ENCODE assay signal across 12 mouse cellular contexts in the genomic region with DNA sequence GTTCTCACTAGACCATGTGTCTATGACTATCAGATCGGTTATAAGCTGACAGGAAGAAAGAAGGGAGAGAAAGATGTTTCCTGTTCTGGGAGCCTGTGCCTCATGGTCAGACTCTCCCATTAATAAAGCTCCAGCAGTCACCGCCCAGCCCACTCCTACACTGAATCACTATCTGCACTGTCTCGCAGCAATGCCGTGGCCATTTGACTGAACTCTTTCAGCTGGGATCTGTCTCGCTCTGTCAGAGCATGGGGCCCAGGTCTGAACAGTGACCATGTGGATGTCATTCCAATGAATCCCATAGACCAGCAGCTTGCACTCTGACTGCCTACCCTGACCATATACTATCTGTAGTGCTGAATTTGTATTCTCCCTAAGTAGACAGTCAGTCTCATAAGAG.
A peak's percentile ranks its signal among the peaks of the same experiment; 100 is the strongest.
DNase-seq lines count a peak whose midpoint lies in the region; ATAC-seq and TF ChIP-seq lines count a peak whose summit lies in the region.
"Had no signal": no experiment of that assay in that cellular context is flagged by ENCODE, and none has a peak within 500 bp of the region (broad histone marks: within the 10 kb centered on the region; RNA-seq: fewer than 3 reads in every experiment).

No protein-coding gene starts in this region.

- no peaks in the 10 kb centered on the region for H3K9me3 ChIP-seq in hindbrain, postnatal 0 days (ENCODE audit: low read length)
- H3K9me3 ChIP-seq in hindbrain, embryonic 12.5 days (replicated peaks), result no peaks in the 10 kb centered on the region
- H3K9me3 ChIP-seq in megakaryocyte, embryonic 14.5 days, result no peaks in the 10 kb centered on the region
- H3K9me3 ChIP-seq in intestine, embryonic 15.5 days, result no peaks in the 10 kb centered on the region
- no peaks in the 10 kb centered on the region for H3K9me3 ChIP-seq in forebrain, embryonic 10.5 days
- H3K9me3 ChIP-seq: limb, embryonic 15.5 days had no signal

- H3K9ac ChIP-seq in hindbrain, postnatal 0 days (replicated peaks; ENCODE audit: low read length), result no peak overlapping the region
- no peak overlapping the region for H3K9ac ChIP-seq in hindbrain, embryonic 12.5 days
- H3K9ac ChIP-seq in intestine, embryonic 15.5 days, result no peak overlapping the region
- H3K9ac ChIP-seq: limb, embryonic 15.5 days had no signal

- intact Hi-C loops in gastrocnemius, postnatal 14 days (cut with DNase I; ENCODE audit: low total_unique reads), result no loop called here

- H3K36me3 ChIP-seq in hindbrain, postnatal 0 days (ENCODE audit: insufficient read depth, low read length), result no peaks in the 10 kb centered on the region
- H3K36me3 ChIP-seq in hindbrain, embryonic 12.5 days, result no peaks in the 10 kb centered on the region
- no peaks in the 10 kb centered on the region for H3K36me3 ChIP-seq in megakaryocyte, embryonic 14.5 days (replicated peaks; ENCODE audit: low read length)
- H3K36me3 ChIP-seq in intestine, embryonic 15.5 days, result no peaks in the 10 kb centered on the region
- no peaks in the 10 kb centered on the region for H3K36me3 ChIP-seq in forebrain, embryonic 10.5 days (replicated peaks)
- H3K36me3 ChIP-seq: limb, embryonic 15.5 days had no signal

- no peaks in the 10 kb centered on the region for H3K4me1 ChIP-seq in hindbrain, postnatal 0 days (ENCODE audit: insufficient read depth, low read length)
- H3K4me1 ChIP-seq in hindbrain, embryonic 12.5 days, result no peaks in the 10 kb centered on the region
- H3K4me1 ChIP-seq in megakaryocyte, embryonic 14.5 days, result peaks cover 33% of the 10 kb centered on the region
- H3K4me1 ChIP-seq in intestine, embryonic 15.5 days (replicated peaks), result no peaks in the 10 kb centered on the region; the same call in 1 of the 2 replicates
- H3K4me1 ChIP-seq in forebrain, embryonic 10.5 days, result no peaks in the 10 kb centered on the region
- H3K4me1 ChIP-seq: limb, embryonic 15.5 days had no signal

- DNase-seq in hindbrain, postnatal 0 days (ENCODE audit: low spot score), result no peak
- DNase-seq in gastrocnemius, postnatal 14 days, result no peak
- no peak for DNase-seq in forebrain, embryonic 10.5 days (ENCODE audit: extremely low spot score, low spot score)
- DNase-seq: gastrocnemius, postnatal 25 days; kidney, adult 2 months; midbrain, embryonic 14.5 days; thymus, postnatal 4 days had no signal

- no peak overlapping the region for H3K4me2 ChIP-seq in hindbrain, postnatal 0 days (ENCODE audit: low read depth, low read length)
- H3K4me2 ChIP-seq in hindbrain, embryonic 12.5 days (replicated peaks), result no peak overlapping the region
- no peak overlapping the region for H3K4me2 ChIP-seq in intestine, embryonic 15.5 days (replicated peaks)
- H3K4me2 ChIP-seq: limb, embryonic 15.5 days had no signal

- no peaks in the 10 kb centered on the region for H3K27me3 ChIP-seq in hindbrain, postnatal 0 days (ENCODE audit: insufficient read depth, low read length)
- no peaks in the 10 kb centered on the region for H3K27me3 ChIP-seq in hindbrain, embryonic 12.5 days
- H3K27me3 ChIP-seq in megakaryocyte, embryonic 14.5 days (replicated peaks), result no peaks in the 10 kb centered on the region
- no peaks in the 10 kb centered on the region for H3K27me3 ChIP-seq in intestine, embryonic 15.5 days (replicated peaks)
- H3K27me3 ChIP-seq in forebrain, embryonic 10.5 days (ENCODE audit: poor library complexity, severe bottlenecking), result no peaks in the 10 kb centered on the region
- H3K27me3 ChIP-seq: limb, embryonic 15.5 days had no signal

- no peak overlapping the region for H3K27ac ChIP-seq in hindbrain, postnatal 0 days
- H3K27ac ChIP-seq in hindbrain, embryonic 12.5 days, result no peak overlapping the region
- no peak overlapping the region for H3K27ac ChIP-seq in intestine, embryonic 15.5 days
- no peak overlapping the region for H3K27ac ChIP-seq in forebrain, embryonic 10.5 days
- H3K27ac ChIP-seq: limb, embryonic 15.5 days had no signal

- WGBS in hindbrain, postnatal 0 days, result 59% methylated on average over 5 of the region's 5 CpGs
- WGBS in hindbrain, embryonic 12.5 days, result 69% methylated on average over 5 of the region's 5 CpGs
- WGBS in intestine, embryonic 15.5 days, result 15% methylated on average over 5 of the region's 5 CpGs
- 83% methylated on average over 5 of the region's 5 CpGs for WGBS in forebrain, embryonic 10.5 days

- TF ChIP-seq CTCF in hindbrain, postnatal 0 days (IDR thresholded peaks at IDR 0.05; ENCODE audit: low read depth), result no peak

- no peak overlapping the region for H3K4me3 ChIP-seq in hindbrain, postnatal 0 days (ENCODE audit: low read length)
- H3K4me3 ChIP-seq in hindbrain, embryonic 12.5 days, result no peak overlapping the region
- H3K4me3 ChIP-seq in megakaryocyte, embryonic 14.5 days (replicated peaks), result peak overlapping the region; percentile 79
- H3K4me3 ChIP-seq in intestine, embryonic 15.5 days (replicated peaks), result no peak overlapping the region
- H3K4me3 ChIP-seq in forebrain, embryonic 10.5 days, result no peak overlapping the region
- H3K4me3 ChIP-seq: limb, embryonic 15.5 days had no signal

- peak; percentile 61; the same call in 1 of the 2 replicates for ATAC-seq in hindbrain, postnatal 0 days
- ATAC-seq in hindbrain, embryonic 12.5 days (ENCODE audit: low FRiP score), result no peak
- no peak for ATAC-seq in megakaryocyte, adult 5-6 weeks (ENCODE audit: poor library complexity, severe bottlenecking)
- ATAC-seq in intestine, embryonic 15.5 days, result peak; percentile 71

Comparison
In these comparisons a context has a peak if more than half of its experiments do, and no peak if none do; other contexts are left out.
1. ATAC-seq: peak in hindbrain, postnatal 0 days (single experiment) and intestine, embryonic 15.5 days (single experiment); none in hindbrain, embryonic 12.5 days (single experiment) and megakaryocyte, adult 5-6 weeks (single experiment).